Mouse (Mus musculus): Measurements from ENCODE around the gene Sdccag8.

The Sdccag8 gene

DNA sequence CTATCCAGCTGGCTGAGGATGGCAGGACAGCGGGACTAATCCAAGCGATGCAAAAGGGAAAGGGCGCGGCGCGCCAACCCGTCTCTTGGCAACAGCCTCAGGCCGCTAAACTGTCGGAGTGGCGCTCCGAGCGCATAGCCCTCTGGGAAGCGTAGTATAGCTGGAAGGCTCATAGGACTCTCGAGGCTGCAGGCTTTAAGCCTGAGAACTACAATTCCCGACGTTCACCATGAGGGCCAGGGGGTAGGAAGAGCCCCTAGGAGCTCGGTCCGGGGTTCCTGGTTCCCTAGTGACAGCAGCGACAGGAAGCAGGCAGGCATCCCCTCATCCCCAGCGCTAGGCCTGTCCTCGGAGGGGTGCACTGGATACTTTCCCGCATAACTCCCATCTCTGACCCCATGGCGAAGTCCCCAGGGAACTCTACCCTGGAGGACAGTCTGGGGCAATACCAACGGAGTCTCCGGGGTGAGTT is at the start of gene Sdccag8:
Sdccag8 (plus strand) TSS at position 70 of the 472 bp plus-strand sequence.
- peak; percentile 94 to 98 for DNase-seq

- no peak for DNase-seq
Observed at GRCm38 (mm10) chr1:176774533-176774932, 39.9 kb upstream of the Sdccag8 start.

DNA sequence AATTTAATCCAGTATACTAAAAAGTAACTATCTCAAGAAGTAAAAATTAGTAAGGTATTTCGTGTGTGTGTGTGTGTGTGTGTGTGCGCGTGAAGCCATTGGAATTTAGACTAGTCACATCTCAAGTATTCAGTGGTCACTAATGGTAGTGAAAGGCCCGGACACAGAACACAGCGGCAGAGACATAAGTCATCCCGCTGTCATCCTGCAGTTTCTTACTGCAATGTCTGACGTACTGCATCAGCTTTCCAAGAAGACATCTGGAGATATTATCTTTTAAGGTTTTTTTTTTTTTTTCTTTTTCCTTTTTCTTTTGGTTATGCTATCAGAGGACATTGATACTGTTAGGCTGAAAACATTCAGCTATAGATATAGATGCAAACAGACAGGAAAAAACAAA is 25.1 kb upstream of the Sdccag8 start:
- DNase-seq = no peak

GRCm38 (mm10) chr1:176792175-176792574 is 22.3 kb upstream of the Sdccag8 start:
- no peak for DNase-seq

GRCm38 (mm10) chr1:176798673-176799072 is 15.8 kb upstream of the Sdccag8 start:
- no peak for DNase-seq

- peak; percentile 68 for DNase-seq
Observed at GRCm38 (mm10) chr1:176800728-176801365, 13.6 kb upstream of the Sdccag8 start.

- no peak for DNase-seq
Observed at GRCm38 (mm10) chr1:176810161-176810560, 4.3 kb upstream of the Sdccag8 start.

DNA sequence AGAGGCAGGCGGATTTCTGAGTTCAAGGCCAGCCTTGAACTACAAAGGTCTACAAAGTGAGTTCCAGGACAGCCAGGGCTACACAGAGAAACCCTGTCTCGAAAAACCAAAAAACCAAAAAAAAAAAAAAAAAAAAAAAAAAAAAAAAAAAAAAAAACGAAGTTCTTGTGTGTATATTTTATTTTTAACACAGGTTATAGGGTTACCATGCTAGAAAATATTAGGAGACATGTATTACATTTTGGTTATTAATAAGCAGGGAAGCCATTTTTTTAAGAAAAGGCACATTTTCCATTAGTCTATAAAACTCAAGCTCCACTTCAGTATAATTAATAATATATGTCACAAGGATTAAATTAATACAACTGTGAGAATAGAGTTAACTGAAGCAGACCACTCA is 2.6 kb upstream of the Sdccag8 start:
- DNase-seq = no peak

GRCm38 (mm10) chr1:176812491-176813291 is 1.8 kb upstream of the Sdccag8 start:
- no peak for DNase-seq

GRCm38 (mm10) chr1:176813292-176814035 is 996 bp upstream of the Sdccag8 start:
- peak; percentile 70 to 80 for DNase-seq

- DNase-seq = peak; percentile 96 to 97
Observed at GRCm38 (mm10) chr1:176814036-176814420, 432 bp upstream of the Sdccag8 start, which contains the start of gene Cep170. TSS of gene Cep170 (minus strand) at chr1:176814067.

DNA sequence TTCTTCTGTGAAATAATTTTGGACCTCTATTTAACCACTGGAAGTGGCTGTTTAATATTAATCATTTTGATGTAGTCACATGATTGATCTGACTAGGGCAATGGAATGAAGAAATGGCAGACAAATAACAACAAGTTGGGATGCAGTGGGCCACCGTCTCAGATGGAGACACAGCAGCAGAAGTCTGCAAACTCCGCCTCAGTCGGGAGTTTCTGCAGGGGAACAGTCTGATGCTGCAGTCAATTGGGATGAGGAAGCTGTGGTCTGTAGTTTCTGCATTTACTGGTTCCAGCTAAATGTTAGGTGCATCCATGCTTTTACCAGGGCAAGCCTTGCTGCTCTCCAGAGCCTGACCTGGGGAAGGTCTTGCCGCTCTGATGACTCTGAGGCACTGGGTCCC is 2.3 kb downstream of the Sdccag8 start:
- DNase-seq = no peak

- DNase-seq = no peak
Observed at GRCm38 (mm10) chr1:176818147-176818546, 3.7 kb downstream of the Sdccag8 start.

DNA sequence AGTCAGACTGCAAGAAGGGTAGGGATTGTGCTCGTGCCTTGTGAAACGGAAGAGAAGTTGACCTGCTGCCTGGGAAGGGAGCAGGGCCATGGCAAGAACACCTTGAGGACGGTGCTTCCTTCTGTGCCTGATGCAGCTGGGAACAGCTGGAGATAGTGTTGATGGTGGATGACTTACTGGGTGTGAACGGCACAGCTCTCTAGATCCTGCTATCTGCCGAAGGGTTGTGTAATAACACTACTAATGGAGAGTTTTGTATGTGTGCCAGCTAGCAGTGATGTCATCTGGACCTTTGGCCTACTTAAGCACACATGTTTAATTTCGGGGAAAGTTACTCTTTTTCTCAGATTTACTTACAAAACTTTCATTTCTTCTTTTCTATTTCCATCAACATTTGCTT is 4.3 kb downstream of the Sdccag8 start:
- DNase-seq = peak; percentile 52

GRCm38 (mm10) chr1:176821929-176822328 is 7.5 kb downstream of the Sdccag8 start:
- no peak for DNase-seq

GRCm38 (mm10) chr1:176822949-176823348 is 8.5 kb downstream of the Sdccag8 start:
- DNase-seq = no peak

GRCm38 (mm10) chr1:176823889-176824288 is 9.4 kb downstream of the Sdccag8 start:
- DNase-seq = no peak

DNA sequence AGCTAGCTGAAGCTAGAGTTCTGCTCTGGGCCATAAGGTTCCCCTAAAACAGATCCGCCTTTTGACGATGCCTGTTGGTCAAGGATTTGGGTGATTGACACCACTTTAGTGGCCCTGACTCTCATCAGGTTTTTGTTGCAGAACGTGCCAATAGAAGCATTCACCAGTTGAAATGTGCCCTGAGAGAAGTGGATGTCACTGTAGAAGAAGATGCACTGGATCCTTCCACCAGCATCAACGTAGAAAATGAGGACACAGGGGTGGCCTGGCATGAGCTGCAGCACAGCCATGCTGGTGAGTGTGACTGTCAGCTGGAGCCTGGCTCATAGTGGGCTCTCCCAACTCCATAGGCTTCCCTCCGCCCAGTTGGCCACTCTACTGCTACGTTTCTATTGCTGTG is 10.2 kb downstream of the Sdccag8 start:
- DNase-seq = no peak

- DNase-seq = no peak
Observed at GRCm38 (mm10) chr1:176825084-176825483, 10.6 kb downstream of the Sdccag8 start.

GRCm38 (mm10) chr1:176826186-176826585 is 11.7 kb downstream of the Sdccag8 start:
- no peak for DNase-seq

DNA sequence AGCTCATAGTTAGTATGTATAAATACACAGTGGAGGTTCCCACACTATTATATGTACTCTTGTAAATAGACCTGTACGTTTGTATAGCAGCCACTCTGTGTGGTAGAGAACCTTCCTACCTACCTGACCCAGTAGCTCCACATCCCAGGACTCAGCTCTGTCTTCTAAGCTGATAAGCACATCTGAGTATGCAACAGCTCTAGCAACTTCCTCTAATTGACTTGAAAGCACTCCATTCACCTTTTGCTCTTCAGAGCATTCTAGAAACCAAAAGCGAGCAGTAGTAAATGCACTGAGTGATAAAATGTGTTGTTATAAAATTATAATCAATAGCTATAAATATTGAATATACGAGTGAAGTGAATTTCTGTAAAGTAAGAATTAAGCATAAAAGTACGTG is 12.5 kb downstream of the Sdccag8 start:
- no peak for DNase-seq

GRCm38 (mm10) chr1:176827365-176827764 is 12.9 kb downstream of the Sdccag8 start:
- DNase-seq = no peak

DNA sequence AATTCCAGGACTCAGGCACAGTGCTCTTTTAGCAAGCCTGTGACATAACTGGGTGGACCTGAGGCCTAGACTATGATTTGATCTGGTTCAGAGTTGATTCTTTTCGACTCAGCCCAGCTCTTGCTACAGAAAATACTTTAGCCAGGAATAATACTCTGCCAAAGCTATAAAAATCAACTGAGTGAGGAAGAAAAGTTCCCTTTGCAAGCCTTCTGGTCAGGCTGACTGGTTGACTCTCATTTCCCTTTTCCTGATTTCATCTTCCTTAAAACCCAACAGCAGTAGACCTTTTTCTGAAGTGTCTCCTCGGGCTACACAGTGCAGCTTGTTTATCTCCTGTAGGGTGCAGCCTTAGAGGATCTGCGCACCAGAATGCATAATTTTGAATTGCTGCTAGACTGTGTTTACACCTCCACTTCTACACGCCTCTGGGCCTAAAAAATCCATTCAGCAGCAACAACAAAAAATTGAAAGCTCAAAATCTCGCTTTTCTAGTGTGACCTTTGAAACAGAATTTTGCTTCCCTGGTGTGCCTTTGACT is 13.6 kb downstream of the Sdccag8 start:
- no peak for DNase-seq
